Mouse (Mus musculus): ENCODE data around the gene Rbm17. TPM values are rescaled to one million over a fixed set of nuclear protein-coding genes. Genes with fewer than 3 reads are reported as not detected.

The Rbm17 gene
- polyA plus RNA-seq, 1 experiment from 2014 or later = 107 TPM

- ATAC-seq = peak; percentile 76
- Histone ChIP-seq H3K4me2 (peak within 1 kb of the TSS; percentile 83), H3K36me3 (no peaks in the 10 kb centered on the region), H3K27ac (peak within 1 kb of the TSS; percentile 10; the same call in 1 of the 2 replicates), H3K9me3 (replicated peaks) (no peaks in the 10 kb centered on the region), H3K4me1 (peaks cover 22% of the 10 kb centered on the region), H3K27me3 (replicated peaks) (peaks cover 32% of the 10 kb centered on the region), H3K9ac (peak within 1 kb of the TSS; percentile 62), H3K4me3 (peak within 1 kb of the TSS; percentile 59)
- WGBS (ENCODE audit: insufficient replicate concordance) = 1% methylated on average over 67 of the region's 67 CpGs
Measured at GRCm38 (mm10) chr2:11553471-11554400, 50.2 kb downstream of the Rbm17 start, which contains the start of gene Pfkfb3. TSS of gene Pfkfb3 (minus strand) at chr2:11554077.

GRCm38 (mm10) chr2:11552966-11553451 lies 50.9 kb downstream of the Rbm17 start:
- Histone ChIP-seq H3K27me3 (replicated peaks) (peaks cover 32% of the 10 kb centered on the region), H3K4me1 (peaks cover 30% of the 10 kb centered on the region), H3K4me3 (peak overlapping the region; percentile 59), H3K9ac (peak overlapping the region; percentile 62), H3K27ac (peak overlapping the region; percentile 10; the same call in 1 of the 2 replicates), H3K4me2 (peak overlapping the region; percentile 83), H3K9me3 (replicated peaks) (no peaks in the 10 kb centered on the region), H3K36me3 (no peaks in the 10 kb centered on the region)
- WGBS (ENCODE audit: insufficient replicate concordance) = 1% methylated on average over 15 of the region's 15 CpGs
- ATAC-seq = 0 out of 2 replicates have a peak, but pooled peaks have one; percentile 22

GRCm38 (mm10) chr2:11552297-11552821 lies 51.6 kb downstream of the Rbm17 start:
- no peaks in the 10 kb centered on the region for H3K36me3 ChIP-seq
- H3K27me3 ChIP-seq (replicated peaks) = peaks cover 32% of the 10 kb centered on the region
- peak overlapping the region; percentile 59 for H3K4me3 ChIP-seq
- WGBS (ENCODE audit: insufficient replicate concordance) = 14% methylated on average over 9 of the region's 9 CpGs
- peak overlapping the region; percentile 62; the same call in 1 of the 2 replicates for H3K9ac ChIP-seq
- no peak overlapping the region for H3K27ac ChIP-seq
- ATAC-seq = no peak
- H3K9me3 ChIP-seq (replicated peaks) = no peaks in the 10 kb centered on the region
- H3K4me2 ChIP-seq = peak overlapping the region; percentile 83
- peaks cover 32% of the 10 kb centered on the region for H3K4me1 ChIP-seq

- no peak overlapping the region for H3K9ac ChIP-seq
- WGBS (ENCODE audit: insufficient replicate concordance) = 40% methylated on average over 1 of the region's 1 CpGs
- H3K4me2 ChIP-seq = peak overlapping the region; percentile 83
- H3K36me3 ChIP-seq = no peaks in the 10 kb centered on the region
- H3K27ac ChIP-seq = no peak overlapping the region
- peaks cover 32% of the 10 kb centered on the region for H3K27me3 ChIP-seq (replicated peaks)
- H3K4me1 ChIP-seq = peaks cover 32% of the 10 kb centered on the region
- ATAC-seq = no peak
- no peaks in the 10 kb centered on the region for H3K9me3 ChIP-seq (replicated peaks)
- no peak overlapping the region for H3K4me3 ChIP-seq
Measured at GRCm38 (mm10) chr2:11551726-11552125, 52.2 kb downstream of the Rbm17 start.

- no peak overlapping the region for H3K9ac ChIP-seq
- no peak overlapping the region for H3K27ac ChIP-seq
- peaks cover 19% of the 10 kb centered on the region for H3K27me3 ChIP-seq (replicated peaks)
- H3K4me1 ChIP-seq = peaks cover 54% of the 10 kb centered on the region
- H3K9me3 ChIP-seq (replicated peaks) = no peaks in the 10 kb centered on the region
- no peak overlapping the region for H3K4me3 ChIP-seq
- H3K36me3 ChIP-seq = no peaks in the 10 kb centered on the region
- H3K4me2 ChIP-seq = no peak overlapping the region
- no peak for ATAC-seq
- WGBS (ENCODE audit: insufficient replicate concordance) = 41% methylated on average over 10 of the region's 10 CpGs
Measured at GRCm38 (mm10) chr2:11548508-11548907, 55.4 kb downstream of the Rbm17 start.

- Histone ChIP-seq H3K27me3 (replicated peaks) (peaks cover 10% of the 10 kb centered on the region), H3K27ac (no peak overlapping the region)
- 29% methylated on average over 2 of the region's 2 CpGs for WGBS (ENCODE audit: insufficient replicate concordance)
Measured at GRCm38 (mm10) chr2:11547609-11548008, 56.3 kb downstream of the Rbm17 start.

GRCm38 (mm10) chr2:11546091-11546490 lies 57.9 kb downstream of the Rbm17 start:
- WGBS (ENCODE audit: insufficient replicate concordance) = 75% methylated on average over 8 of the region's 8 CpGs
- Histone ChIP-seq H3K36me3 (no peaks in the 10 kb centered on the region), H3K4me3 (no peak overlapping the region), H3K27me3 (replicated peaks) (no peaks in the 10 kb centered on the region), H3K4me1 (peaks cover 37% of the 10 kb centered on the region), H3K4me2 (no peak overlapping the region), H3K27ac (no peak overlapping the region), H3K9ac (no peak overlapping the region), H3K9me3 (replicated peaks) (no peaks in the 10 kb centered on the region)
- ATAC-seq = no peak

More at GRCm38 (mm10) chr2:11547609-11548008, 56.3 kb downstream of the Rbm17 start:
- Histone ChIP-seq H3K9ac (no peak overlapping the region), H3K9me3 (replicated peaks) (no peaks in the 10 kb centered on the region), H3K4me2 (no peak overlapping the region), H3K4me1 (peaks cover 45% of the 10 kb centered on the region), H3K4me3 (no peak overlapping the region), H3K36me3 (no peaks in the 10 kb centered on the region)
- ATAC-seq = no peak

GRCm38 (mm10) chr2:11545380-11545779 lies 58.6 kb downstream of the Rbm17 start:
- peak; percentile 64 for ATAC-seq
- no peaks in the 10 kb centered on the region for H3K27me3 ChIP-seq (replicated peaks)

GRCm38 (mm10) chr2:11544342-11544741 lies 59.6 kb downstream of the Rbm17 start:
- Histone ChIP-seq H3K27me3 (replicated peaks) (no peaks in the 10 kb centered on the region), H3K4me1 (peaks cover 37% of the 10 kb centered on the region), H3K27ac (peak overlapping the region; percentile 51; the same call in 1 of the 2 replicates), H3K4me2 (peak overlapping the region; percentile 32), H3K9me3 (replicated peaks) (no peaks in the 10 kb centered on the region), H3K9ac (no peak overlapping the region), H3K4me3 (no peak overlapping the region; the same call in 1 of the 2 replicates), H3K36me3 (no peaks in the 10 kb centered on the region)
- WGBS (ENCODE audit: insufficient replicate concordance) = 22% methylated on average over 5 of the region's 5 CpGs
- ATAC-seq = no peak

More at GRCm38 (mm10) chr2:11545380-11545779, 58.6 kb downstream of the Rbm17 start:
- Histone ChIP-seq H3K4me3 (no peak overlapping the region), H3K36me3 (no peaks in the 10 kb centered on the region), H3K27ac (no peak overlapping the region; the same call in 1 of the 2 replicates), H3K4me1 (peaks cover 37% of the 10 kb centered on the region), H3K4me2 (no peak overlapping the region), H3K9me3 (replicated peaks) (no peaks in the 10 kb centered on the region), H3K9ac (no peak overlapping the region)
- 5% methylated on average over 1 of the region's 1 CpGs for WGBS (ENCODE audit: insufficient replicate concordance)

GRCm38 (mm10) chr2:11543158-11543557 lies 60.8 kb downstream of the Rbm17 start:
- no peaks in the 10 kb centered on the region for H3K9me3 ChIP-seq (replicated peaks)
- peaks cover 30% of the 10 kb centered on the region for H3K4me1 ChIP-seq
- no peaks in the 10 kb centered on the region for H3K36me3 ChIP-seq
- H3K9ac ChIP-seq = no peak overlapping the region
- H3K4me2 ChIP-seq = no peak overlapping the region
- WGBS (ENCODE audit: insufficient replicate concordance) = 65% methylated on average over 7 of the region's 7 CpGs
- H3K27me3 ChIP-seq (replicated peaks) = no peaks in the 10 kb centered on the region
- no peak overlapping the region for H3K4me3 ChIP-seq
- no peak overlapping the region for H3K27ac ChIP-seq
- ATAC-seq = no peak

GRCm38 (mm10) chr2:11542640-11543039 lies 61.3 kb downstream of the Rbm17 start:
- no peak overlapping the region for H3K27ac ChIP-seq
- no peaks in the 10 kb centered on the region for H3K27me3 ChIP-seq (replicated peaks)
- ATAC-seq = no peak
- H3K9ac ChIP-seq = no peak overlapping the region
- no peak overlapping the region for H3K4me2 ChIP-seq
- WGBS (ENCODE audit: insufficient replicate concordance) = 58% methylated on average over 1 of the region's 1 CpGs
- no peaks in the 10 kb centered on the region for H3K36me3 ChIP-seq
- H3K4me1 ChIP-seq = peaks cover 26% of the 10 kb centered on the region
- no peak overlapping the region for H3K4me3 ChIP-seq
- no peaks in the 10 kb centered on the region for H3K9me3 ChIP-seq (replicated peaks)

- Histone ChIP-seq H3K9me3 (replicated peaks) (no peaks in the 10 kb centered on the region), H3K4me3 (no peak overlapping the region), H3K9ac (no peak overlapping the region), H3K4me2 (no peak overlapping the region), H3K27me3 (replicated peaks) (no peaks in the 10 kb centered on the region), H3K4me1 (peaks cover 26% of the 10 kb centered on the region), H3K27ac (no peak overlapping the region), H3K36me3 (no peaks in the 10 kb centered on the region)
- no peak for ATAC-seq
- whole genome bisulfite sequencing (ENCODE audit: insufficient replicate concordance) = 73% methylated on average over 1 of the region's 1 CpGs
Measured at GRCm38 (mm10) chr2:11542121-11542520, 61.8 kb downstream of the Rbm17 start.

Data from liver, embryonic 12.5 days (tissue).